Mouse (Mus musculus) midbrain, embryonic 12.5 days (tissue): Measurements from ENCODE around the gene Mok. TPM values are rescaled to one million over a fixed set of nuclear protein-coding genes. Genes with fewer than 3 reads are reported as not detected.
A peak's percentile ranks its signal among the peaks of the same experiment; 100 is the strongest.
"Not testable (repeated sequence)": the region's sequence is repeated elsewhere in the genome, so short reads cannot be mapped to it uniquely, and the experiment has no call there.

ENCODE experiments used
- ATAC-seq: fragments of 200-750 bp; cut with Nextera tagmentation; 2 replicates; pipeline ENCODE4 v1.8.0; 2017; ENCODE audit warnings: low read depth, moderate TSS enrichment, moderate library complexity; ENCODE audit not compliant: low FRiP score
- H3K27ac ChIP-seq: fragments of 300-500 bp; sonication (generic); replicated peaks from 2 replicates; pipeline ENCODE4 v1.5.1; 2016; ENCODE audit warnings: mild to moderate bottlenecking
- H3K27me3 ChIP-seq: fragments of 300-500 bp; sonication (generic); 2 replicates; pipeline ENCODE4 v1.6.1; 2016; ENCODE audit warnings: mild to moderate bottlenecking
- H3K36me3 ChIP-seq: fragments of 300-500 bp; sonication (generic); 2 replicates; pipeline ENCODE4 v1.6.1; 2016
- H3K4me1 ChIP-seq: fragments of 300-500 bp; sonication (generic); 2 replicates; pipeline ENCODE4 v1.6.1; 2016
- H3K4me2 ChIP-seq: fragments of 300-500 bp; sonication (generic); replicated peaks from 2 replicates; pipeline ENCODE4 v1.6.1; 2016; ENCODE audit warnings: mild to moderate bottlenecking, moderate library complexity
- H3K4me3 ChIP-seq: fragments of 300-500 bp; sonication (generic); 2 replicates; pipeline ENCODE4 v1.5.1; 2016; ENCODE audit warnings: mild to moderate bottlenecking
- H3K9ac ChIP-seq: fragments of 300-500 bp; sonication (generic); replicated peaks from 2 replicates; pipeline ENCODE4 v1.6.1; 2016; ENCODE audit warnings: mild to moderate bottlenecking, moderate library complexity
- H3K9me3 ChIP-seq: fragments of 300-500 bp; sonication (generic); 2 replicates; pipeline ENCODE4 v1.6.1; 2016; ENCODE audit warnings: mild to moderate bottlenecking
- WGBS: fragments of 180-500 bp; shearing (Covaris S2); methylation state at CpG from one replicate; pipeline ENCODE4 v1.1.7; 2016; 5-methylcytosine and 5-hydroxymethylcytosine counted together
- polyA plus RNA-seq: library from polyadenylated mRNA; unstranded; fragments of >200 nt; fragmentation: Nextera tagmentation; extraction: Ambion mirVana; gene quantifications from 2 replicates; pipeline ENCODE4 v1.2.1, GENCODE M21; 2016

Mok gene
- polyA plus RNA-seq, 1 experiment from 2014 or later = 13.2 TPM

DNA sequence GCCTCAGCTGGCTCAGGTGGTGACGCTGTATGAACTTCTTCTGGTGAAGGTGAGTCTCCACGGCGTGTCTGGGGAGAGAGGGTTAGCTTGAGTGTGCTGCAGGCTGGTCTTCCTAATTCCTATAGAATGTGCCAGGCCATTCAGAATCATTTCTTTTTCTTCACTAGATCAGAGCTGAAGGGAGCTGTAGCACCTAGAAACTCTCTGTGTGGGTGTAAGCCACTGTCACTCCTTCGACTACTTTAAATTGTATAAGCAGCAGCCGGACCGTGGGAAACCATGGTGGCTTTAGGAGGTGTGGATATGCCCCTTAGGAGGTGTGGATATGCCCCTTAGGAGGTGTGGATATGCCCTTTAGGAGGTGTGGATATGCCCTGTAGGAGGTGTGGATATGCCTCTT is 23.3 kb upstream of the Mok start:
- Histone ChIP-seq H3K27ac (no peak overlapping the region), H3K4me1 (peaks cover 16% of the 10 kb centered on the region), H3K9me3 (no peaks in the 10 kb centered on the region), H3K4me3 (no peak overlapping the region), H3K27me3 (no peaks in the 10 kb centered on the region), H3K9ac (no peak overlapping the region), H3K36me3 (peaks cover 16% of the 10 kb centered on the region; the same call in 1 of the 2 replicates), H3K4me2 (no peak overlapping the region)
- ATAC-seq = no peak
- 94% methylated on average over 6 of the region's 6 CpGs for WGBS

DNA sequence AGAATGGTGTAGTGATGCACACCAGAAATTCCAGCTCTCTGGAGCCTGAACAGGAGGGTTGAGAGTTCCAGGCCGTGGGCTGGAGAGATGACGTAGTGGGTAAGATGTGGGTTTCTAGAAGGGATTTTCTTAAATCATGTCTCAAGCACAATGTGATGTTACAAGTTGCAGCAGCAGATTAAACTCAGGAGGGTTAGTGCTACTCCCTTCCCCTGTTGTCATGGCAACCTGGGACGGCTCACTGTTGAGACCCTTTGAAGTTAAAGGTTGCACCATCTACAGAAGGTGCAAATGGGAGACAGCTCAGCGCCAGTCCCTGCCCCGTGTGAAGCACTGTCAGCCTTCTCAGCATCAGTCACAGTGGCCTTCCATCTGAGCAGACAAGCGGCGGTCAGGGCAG is 20.5 kb upstream of the Mok start:
- 45% methylated on average over 7 of the region's 7 CpGs for WGBS
- Histone ChIP-seq H3K36me3 (0 out of 2 replicates have a peak, but pooled peaks cover under 1% of the 10 kb centered on the region), H3K9ac (no peak overlapping the region; the same call in 1 of the 2 replicates), H3K9me3 (no peaks in the 10 kb centered on the region), H3K27ac (no peak overlapping the region), H3K27me3 (no peaks in the 10 kb centered on the region), H3K4me3 (no peak overlapping the region), H3K4me1 (peaks cover 16% of the 10 kb centered on the region), H3K4me2 (no peak overlapping the region)
- ATAC-seq = no peak

DNA sequence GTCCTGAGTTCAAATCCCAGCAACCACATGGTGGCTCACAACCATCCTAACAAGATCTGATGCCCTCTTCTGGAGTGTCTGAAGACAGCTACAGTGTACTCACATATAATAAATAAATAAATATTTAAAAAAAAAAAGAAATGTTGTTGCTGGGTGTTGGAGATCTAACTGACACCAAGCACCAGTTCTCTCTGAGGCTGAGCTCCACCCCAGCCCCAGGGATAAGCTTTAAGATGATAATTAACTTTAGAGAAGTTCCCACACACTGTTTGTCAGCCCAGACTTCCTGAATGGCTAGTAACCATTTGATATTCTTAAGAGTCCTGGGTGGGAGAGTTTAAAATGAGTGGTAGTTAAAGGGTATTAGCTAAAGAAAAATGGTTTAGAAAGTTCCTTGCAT is 19.6 kb upstream of the Mok start:
- Histone ChIP-seq H3K9me3 (no peaks in the 10 kb centered on the region), H3K4me2 (no peak overlapping the region), H3K27ac (no peak overlapping the region), H3K36me3 (peaks cover 10% of the 10 kb centered on the region), H3K27me3 (no peaks in the 10 kb centered on the region), H3K9ac (no peak overlapping the region), H3K4me3 (no peak overlapping the region), H3K4me1 (peaks cover 9% of the 10 kb centered on the region)
- ATAC-seq = no peak

DNA sequence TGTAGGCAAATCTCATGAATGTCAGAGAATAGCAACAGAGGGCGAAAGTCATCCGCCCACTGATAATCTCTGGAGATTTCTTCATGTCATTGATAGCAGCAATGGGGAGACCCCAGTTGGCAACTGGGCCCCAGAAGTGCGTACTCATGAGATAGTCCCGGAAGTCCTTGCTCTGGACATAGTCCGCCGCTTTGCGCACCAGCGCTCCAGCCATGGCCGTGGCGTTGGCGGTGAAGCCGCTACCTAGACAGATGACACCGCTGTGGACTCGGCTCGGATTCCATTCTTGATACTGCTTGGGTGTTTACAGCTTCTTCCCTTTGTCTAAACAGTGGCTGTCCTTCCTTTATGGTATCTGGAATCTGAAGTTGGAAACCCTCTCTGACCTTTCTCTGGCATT is 17.9 kb upstream of the Mok start:
- WGBS = 96% methylated on average over 15 of the region's 15 CpGs
- H3K36me3 ChIP-seq = peaks cover 14% of the 10 kb centered on the region
- H3K27me3 ChIP-seq, H3K4me1 ChIP-seq, H3K4me2 ChIP-seq, H3K4me3 ChIP-seq, H3K9ac ChIP-seq, H3K9me3 ChIP-seq, H3K27ac ChIP-seq, ATAC-seq: not testable (repeated sequence)

DNA sequence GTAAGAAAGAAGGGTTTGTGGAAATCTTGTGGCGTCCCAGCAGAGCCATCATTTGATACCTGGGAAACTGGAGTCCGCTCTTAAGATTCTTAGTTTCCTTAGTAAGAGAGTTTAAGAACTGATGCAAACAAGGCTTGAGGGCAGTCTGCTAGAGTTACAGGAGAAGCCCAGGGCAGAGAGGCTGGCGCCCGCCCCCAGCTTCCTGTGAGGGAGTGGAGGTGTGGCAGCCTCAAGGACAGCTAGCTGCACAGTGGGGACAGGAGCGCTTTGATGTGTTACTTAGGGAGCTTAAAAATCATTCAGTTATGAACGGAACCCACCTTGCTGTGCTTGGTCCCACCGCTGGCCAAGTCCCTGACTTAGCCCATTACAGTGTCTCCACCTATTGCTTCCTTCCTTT is 16.5 kb upstream of the Mok start:
- 92% methylated on average over 7 of the region's 7 CpGs for WGBS
- Histone ChIP-seq H3K9ac (no peak overlapping the region), H3K9me3 (no peaks in the 10 kb centered on the region), H3K36me3 (peaks cover 14% of the 10 kb centered on the region), H3K27me3 (no peaks in the 10 kb centered on the region), H3K27ac (no peak overlapping the region), H3K4me3 (no peak overlapping the region), H3K4me1 (peaks cover 4% of the 10 kb centered on the region; the same call in 1 of the 2 replicates), H3K4me2 (no peak overlapping the region)
- no peak for ATAC-seq

DNA sequence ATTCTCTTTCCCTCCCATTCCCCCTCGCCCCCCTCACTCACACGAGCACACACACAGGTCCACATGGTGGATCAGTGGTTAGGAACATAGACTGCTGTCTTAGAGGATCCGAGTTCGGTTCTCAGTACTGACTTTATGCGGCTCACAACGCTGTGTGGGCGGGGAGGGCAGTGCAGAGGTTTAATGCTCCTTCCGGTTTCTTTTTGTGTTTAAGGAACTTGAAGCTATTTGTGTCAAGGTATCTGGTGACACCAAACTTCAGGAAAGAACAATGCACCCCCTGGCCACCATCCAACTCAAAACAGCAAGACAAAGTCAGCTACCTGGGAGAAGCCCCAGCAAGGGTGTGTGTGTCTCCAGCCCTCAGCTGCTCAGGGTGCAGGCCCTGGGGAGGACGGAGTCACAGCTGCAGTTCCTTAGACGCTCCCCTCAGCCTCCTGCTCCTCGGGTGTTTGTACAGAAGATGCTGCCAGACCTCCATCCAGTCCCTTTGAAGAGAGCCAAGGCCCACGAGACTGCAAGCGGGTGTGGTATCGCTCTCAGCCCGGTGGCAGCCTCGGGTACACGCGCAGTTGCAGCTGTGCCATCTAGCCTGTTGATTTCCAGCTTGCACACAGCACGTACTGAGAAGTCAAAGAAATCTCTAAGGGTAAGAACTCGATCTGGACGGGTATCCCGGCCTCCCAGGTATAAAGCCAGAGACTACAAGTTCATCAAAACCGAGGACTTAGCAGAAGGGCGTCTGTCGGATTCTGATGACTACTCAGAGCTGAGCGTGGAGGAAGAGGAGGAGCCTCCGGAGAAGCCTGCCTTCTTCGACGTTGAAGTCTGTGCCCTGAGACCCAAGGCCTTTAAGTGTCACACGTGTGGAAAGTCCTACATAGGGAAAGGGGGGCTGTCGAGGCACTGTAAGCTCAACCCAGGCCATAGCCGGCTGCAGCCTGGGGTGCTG is 14.3 kb upstream of the Mok start:
- Histone ChIP-seq H3K27me3 (no peaks in the 10 kb centered on the region), H3K4me2 (no peak overlapping the region), H3K27ac (no peak overlapping the region), H3K4me1 (peaks cover 10% of the 10 kb centered on the region), H3K36me3 (peaks cover 14% of the 10 kb centered on the region), H3K9ac (no peak overlapping the region), H3K4me3 (no peak overlapping the region), H3K9me3 (no peaks in the 10 kb centered on the region)
- WGBS = 88% methylated on average over 32 of the region's 32 CpGs
- ATAC-seq = no peak

DNA sequence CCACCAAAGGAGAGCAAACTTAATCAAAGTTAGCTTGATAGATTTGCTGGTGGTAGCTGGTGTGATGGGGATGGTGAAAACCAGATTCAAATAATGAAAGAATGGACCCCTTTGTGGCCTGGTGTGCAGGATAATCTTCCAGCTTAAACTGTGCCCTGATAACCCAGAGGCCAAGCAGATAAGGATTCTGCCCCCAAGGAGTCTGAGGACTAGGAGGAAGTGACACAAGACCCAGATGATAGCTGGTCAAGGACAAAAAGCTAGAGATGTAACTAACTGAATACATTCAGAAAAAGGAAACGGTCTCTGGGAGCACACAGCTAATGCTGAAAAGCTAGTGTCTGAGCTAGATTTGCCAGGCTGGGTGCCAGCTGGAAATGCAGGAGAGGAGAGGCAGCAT is 11.2 kb upstream of the Mok start:
- Histone ChIP-seq H3K9ac (no peak overlapping the region), H3K27me3 (peaks cover 15% of the 10 kb centered on the region), H3K36me3 (peaks cover 14% of the 10 kb centered on the region), H3K4me1 (peaks cover 10% of the 10 kb centered on the region), H3K4me2 (no peak overlapping the region), H3K27ac (no peak overlapping the region), H3K9me3 (no peaks in the 10 kb centered on the region), H3K4me3 (no peak overlapping the region)
- 83% methylated on average over 1 of the region's 1 CpGs for WGBS
- no peak for ATAC-seq

DNA sequence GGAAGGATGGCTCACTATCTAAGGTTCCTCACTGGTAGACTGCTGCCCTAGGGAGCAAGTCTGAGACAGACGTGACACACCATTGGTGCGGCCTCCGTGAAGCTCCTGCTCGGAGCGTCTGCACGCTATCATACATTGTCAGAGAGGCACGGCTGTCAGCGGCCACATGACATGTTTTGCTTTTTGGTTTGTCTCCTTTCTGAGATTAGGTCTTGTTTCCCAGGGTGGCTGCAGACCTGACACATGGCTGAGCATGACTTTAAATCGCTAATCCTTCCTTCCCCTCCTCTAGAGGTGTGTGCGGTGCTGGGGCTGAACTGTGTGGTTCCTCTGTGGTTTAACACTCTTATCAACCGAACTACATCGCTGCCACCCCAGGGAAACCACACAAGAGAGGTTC is 10.7 kb upstream of the Mok start:
- Histone ChIP-seq H3K4me3 (no peak overlapping the region), H3K27me3 (peaks cover 20% of the 10 kb centered on the region), H3K4me1 (peaks cover 10% of the 10 kb centered on the region), H3K9me3 (no peaks in the 10 kb centered on the region), H3K4me2 (peak overlapping the region; percentile 78; the same call in 1 of the 2 replicates), H3K27ac (no peak overlapping the region), H3K9ac (peak overlapping the region; percentile 93), H3K36me3 (peaks cover 14% of the 10 kb centered on the region)
- no peak for ATAC-seq
- WGBS = 84% methylated on average over 12 of the region's 12 CpGs

DNA sequence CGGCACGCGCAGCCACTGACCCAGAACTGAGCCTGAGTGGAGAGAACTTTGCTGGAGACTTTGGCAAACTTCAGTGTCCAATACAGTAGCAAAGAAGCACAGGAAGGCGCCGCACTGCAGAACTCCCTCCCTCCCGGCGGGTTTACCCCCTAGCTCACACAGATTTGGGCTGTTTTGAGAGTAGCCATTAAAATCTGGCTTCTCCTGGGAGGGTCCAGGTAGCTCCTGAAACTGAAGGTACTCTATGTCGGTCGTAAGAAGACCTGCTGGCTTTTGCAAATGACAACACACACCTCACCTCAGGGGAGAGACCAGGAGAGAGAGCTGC is 10.2 kb upstream of the Mok start:
- Histone ChIP-seq H3K9me3 (no peaks in the 10 kb centered on the region), H3K4me1 (peaks cover 12% of the 10 kb centered on the region), H3K36me3 (peaks cover 9% of the 10 kb centered on the region), H3K27ac (no peak overlapping the region), H3K27me3 (peaks cover 25% of the 10 kb centered on the region), H3K4me3 (peak overlapping the region; percentile 97), H3K9ac (peak overlapping the region; percentile 93), H3K4me2 (peak overlapping the region; percentile 78)
- no peak for ATAC-seq
- WGBS = 16% methylated on average over 9 of the region's 9 CpGs

DNA sequence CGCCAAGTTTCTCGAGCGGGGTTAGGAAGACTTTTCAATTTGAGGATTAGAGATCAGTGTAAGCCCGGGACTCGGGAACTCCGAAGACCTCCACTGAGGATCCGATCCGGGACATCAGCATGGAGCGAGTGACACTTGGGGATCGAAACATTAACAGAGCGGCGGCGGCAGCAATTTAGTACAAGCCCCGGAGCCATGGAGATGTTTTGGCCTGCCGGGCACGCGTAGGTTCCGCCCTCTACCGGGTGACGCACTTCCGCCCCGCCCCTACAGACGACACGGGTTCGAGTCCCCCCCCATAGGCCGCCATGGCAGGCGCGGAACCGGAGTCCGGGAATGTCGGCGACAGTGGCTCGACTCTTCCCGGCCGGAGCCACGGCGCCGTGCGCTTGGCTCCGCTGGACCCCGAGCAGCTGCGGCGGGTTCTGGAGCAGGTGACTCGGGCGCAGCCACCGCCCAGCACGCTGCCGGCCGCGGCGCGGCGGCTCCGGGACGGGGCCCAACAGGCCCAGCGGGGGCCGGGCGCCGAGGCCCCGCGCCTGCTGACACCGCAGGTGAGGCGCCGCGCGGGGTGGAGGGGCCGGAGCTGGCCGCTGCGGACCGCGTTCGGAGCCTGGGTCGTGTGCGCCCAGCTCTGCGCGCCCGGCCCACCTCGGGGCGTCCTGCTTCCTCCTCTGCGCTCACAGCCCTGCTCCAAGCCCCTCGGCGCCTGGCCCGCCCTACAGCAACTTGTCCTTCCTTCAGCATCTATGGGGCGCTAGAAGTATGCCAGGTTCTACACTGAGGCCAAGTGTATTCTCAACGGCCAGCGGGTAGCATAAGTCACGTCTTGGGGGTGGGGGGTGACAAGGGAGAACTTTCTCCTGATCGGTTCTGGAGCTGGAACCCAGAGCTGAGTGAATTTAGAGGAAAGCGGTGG is 9.5 kb upstream of the Mok start, which contains the start of gene Zfp839:
TSS of gene Zfp839 (plus strand) at position 244 of the 919 bp plus-strand sequence.
- Histone ChIP-seq H3K4me1 (peaks cover 18% of the 10 kb centered on the region), H3K36me3 (0 out of 2 replicates have a peak, but pooled peaks cover 3% of the 10 kb centered on the region), H3K4me2 (peak within 1 kb of the TSS; percentile 78), H3K4me3 (peak within 1 kb of the TSS; percentile 97), H3K9me3 (no peaks in the 10 kb centered on the region), H3K27me3 (peaks cover 30% of the 10 kb centered on the region), H3K27ac (peak within 1 kb of the TSS; percentile 42), H3K9ac (peak within 1 kb of the TSS; percentile 93)
- under 1% methylated on average over 87 of the region's 89 CpGs for WGBS
- peak; percentile 82 for ATAC-seq

DNA sequence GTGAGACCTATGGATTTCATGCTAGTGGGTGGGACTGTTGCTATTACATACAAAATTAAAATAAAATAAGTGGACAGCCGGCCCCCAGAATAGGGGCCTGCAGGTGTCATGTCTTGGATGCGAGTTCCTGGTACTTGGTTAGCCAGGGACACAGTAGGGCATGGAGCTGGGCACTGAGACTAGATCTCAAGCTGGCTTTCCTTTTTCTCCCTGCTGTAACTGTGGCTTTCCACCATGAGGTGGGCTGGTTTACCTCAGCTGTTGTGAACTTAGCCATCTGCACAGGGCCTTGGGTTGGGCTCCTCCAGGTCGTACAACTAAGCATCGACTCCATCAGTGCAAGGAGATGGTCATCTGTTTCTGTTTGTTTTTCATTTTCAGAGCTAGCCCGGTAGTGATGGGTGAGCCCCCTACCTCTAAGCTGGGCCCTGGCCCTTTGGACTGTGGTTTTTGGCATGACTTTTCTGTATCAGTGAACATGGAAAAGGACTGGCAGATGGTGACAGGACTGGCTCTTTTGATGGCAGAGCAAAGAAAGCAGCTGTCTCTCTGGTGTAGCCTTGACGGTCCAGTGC is 5.5 kb upstream of the Mok start:
- H3K9ac ChIP-seq = peak overlapping the region; percentile 32
- H3K4me2 ChIP-seq = peak overlapping the region; percentile 57
- H3K4me1 ChIP-seq = peaks cover 32% of the 10 kb centered on the region
- no peak overlapping the region for H3K27ac ChIP-seq
- no peaks in the 10 kb centered on the region for H3K36me3 ChIP-seq
- H3K27me3 ChIP-seq = peaks cover 58% of the 10 kb centered on the region
- WGBS = 72% methylated on average over 6 of the region's 6 CpGs
- no peak for ATAC-seq
- H3K9me3 ChIP-seq = no peaks in the 10 kb centered on the region
- no peak overlapping the region for H3K4me3 ChIP-seq
